Mouse (Mus musculus): ENCODE data around the gene Gfpt2. TPM values are rescaled to one million over a fixed set of nuclear protein-coding genes. Genes with fewer than 3 reads are reported as not detected.

Gfpt2 gene
- polyA plus RNA-seq, 1 experiment from 2014 or later = 4.9 TPM

GRCm38 (mm10) chr11:49842718-49843117 lies 48.7 kb downstream of the Gfpt2 start:
- Histone ChIP-seq H3K4me1 (ENCODE audit: control insufficient read depth, insufficient read depth, low read length) (peaks cover 8% of the 10 kb centered on the region), H3K9ac (replicated peaks; ENCODE audit: low read depth, low read length) (no peak overlapping the region), H3K4me2 (ENCODE audit: low read depth, low read length) (no peak overlapping the region), H3K27ac (ENCODE audit: low read depth, low read length) (no peak overlapping the region), H3K36me3 (ENCODE audit: control insufficient read depth, insufficient read depth, low read length) (no peaks in the 10 kb centered on the region), H3K27me3 (ENCODE audit: control insufficient read depth, insufficient read depth, low read length) (no peaks in the 10 kb centered on the region), H3K9me3 (ENCODE audit: control insufficient read depth, low read length) (no peaks in the 10 kb centered on the region), H3K4me3 (ENCODE audit: low read depth, low read length) (no peak overlapping the region)
- no peak for ATAC-seq (ENCODE audit: low read depth)
- 60% methylated on average over 3 of the region's 3 CpGs for WGBS

GRCm38 (mm10) chr11:49844311-49844710 lies 50.3 kb downstream of the Gfpt2 start:
- ATAC-seq (ENCODE audit: low read depth) = no peak
- no peak overlapping the region for H3K4me3 ChIP-seq (ENCODE audit: low read depth, low read length)
- H3K27me3 ChIP-seq (ENCODE audit: control insufficient read depth, insufficient read depth, low read length) = no peaks in the 10 kb centered on the region
- H3K27ac ChIP-seq (ENCODE audit: low read depth, low read length) = no peak overlapping the region
- no peaks in the 10 kb centered on the region for H3K36me3 ChIP-seq (ENCODE audit: control insufficient read depth, insufficient read depth, low read length)
- 95% methylated on average over 10 of the region's 10 CpGs for WGBS
- H3K4me2 ChIP-seq (ENCODE audit: low read depth, low read length) = no peak overlapping the region
- H3K4me1 ChIP-seq (ENCODE audit: control insufficient read depth, insufficient read depth, low read length) = peaks cover 19% of the 10 kb centered on the region
- no peak overlapping the region for H3K9ac ChIP-seq (replicated peaks; ENCODE audit: low read depth, low read length)
- no peaks in the 10 kb centered on the region for H3K9me3 ChIP-seq (ENCODE audit: control insufficient read depth, low read length)

GRCm38 (mm10) chr11:49844969-49845368 lies 51.0 kb downstream of the Gfpt2 start:
- H3K9ac ChIP-seq (replicated peaks; ENCODE audit: low read depth, low read length) = no peak overlapping the region
- H3K4me3 ChIP-seq (ENCODE audit: low read depth, low read length) = no peak overlapping the region
- H3K4me2 ChIP-seq (ENCODE audit: low read depth, low read length) = no peak overlapping the region
- no peak overlapping the region for H3K27ac ChIP-seq (ENCODE audit: low read depth, low read length)
- no peaks in the 10 kb centered on the region for H3K27me3 ChIP-seq (ENCODE audit: control insufficient read depth, insufficient read depth, low read length)
- 47% methylated on average over 3 of the region's 3 CpGs for WGBS
- H3K4me1 ChIP-seq (ENCODE audit: control insufficient read depth, insufficient read depth, low read length) = peaks cover 19% of the 10 kb centered on the region
- H3K36me3 ChIP-seq (ENCODE audit: control insufficient read depth, insufficient read depth, low read length) = no peaks in the 10 kb centered on the region
- no peaks in the 10 kb centered on the region for H3K9me3 ChIP-seq (ENCODE audit: control insufficient read depth, low read length)
- no peak for ATAC-seq (ENCODE audit: low read depth)

GRCm38 (mm10) chr11:49845958-49846357 lies 52.0 kb downstream of the Gfpt2 start:
- Histone ChIP-seq H3K4me3 (ENCODE audit: low read depth, low read length) (peak overlapping the region; percentile 96), H3K27ac (ENCODE audit: low read depth, low read length) (peak overlapping the region; percentile 83), H3K9ac (replicated peaks; ENCODE audit: low read depth, low read length) (peak overlapping the region; percentile 96), H3K4me1 (ENCODE audit: control insufficient read depth, insufficient read depth, low read length) (peaks cover 19% of the 10 kb centered on the region), H3K4me2 (ENCODE audit: low read depth, low read length) (peak overlapping the region; percentile 71), H3K36me3 (ENCODE audit: control insufficient read depth, insufficient read depth, low read length) (no peaks in the 10 kb centered on the region), H3K9me3 (ENCODE audit: control insufficient read depth, low read length) (no peaks in the 10 kb centered on the region), H3K27me3 (ENCODE audit: control insufficient read depth, insufficient read depth, low read length) (no peaks in the 10 kb centered on the region)
- peak; percentile 7 for ATAC-seq (ENCODE audit: low read depth)
- 36% methylated on average over 11 of the region's 11 CpGs for WGBS

- Histone ChIP-seq H3K9ac (replicated peaks; ENCODE audit: low read depth, low read length) (peak within 1 kb of the TSS; percentile 96), H3K4me2 (ENCODE audit: low read depth, low read length) (peak within 1 kb of the TSS; percentile 71), H3K4me1 (ENCODE audit: control insufficient read depth, insufficient read depth, low read length) (peaks cover 19% of the 10 kb centered on the region), H3K4me3 (ENCODE audit: low read depth, low read length) (peak within 1 kb of the TSS; percentile 96), H3K27me3 (ENCODE audit: control insufficient read depth, insufficient read depth, low read length) (no peaks in the 10 kb centered on the region), H3K27ac (ENCODE audit: low read depth, low read length) (peak within 1 kb of the TSS; percentile 83), H3K9me3 (ENCODE audit: control insufficient read depth, low read length) (no peaks in the 10 kb centered on the region), H3K36me3 (ENCODE audit: control insufficient read depth, insufficient read depth, low read length) (no peaks in the 10 kb centered on the region)
- peak; percentile 99 for ATAC-seq (ENCODE audit: low read depth)
- WGBS = under 1% methylated on average over 54 of the region's 68 CpGs
Measured at GRCm38 (mm10) chr11:49846401-49847070, 52.6 kb downstream of the Gfpt2 start, which contains the start of gene Mapk9. Gene Mapk9 (plus strand): TSS chr11:49846751.

GRCm38 (mm10) chr11:49847071-49847810 lies 53.3 kb downstream of the Gfpt2 start:
- no peaks in the 10 kb centered on the region for H3K27me3 ChIP-seq (ENCODE audit: control insufficient read depth, insufficient read depth, low read length)
- no peak; the same call in 1 of the 2 replicates for ATAC-seq (ENCODE audit: low read depth)
- no peaks in the 10 kb centered on the region for H3K36me3 ChIP-seq (ENCODE audit: control insufficient read depth, insufficient read depth, low read length)
- 10% methylated on average over 29 of the region's 29 CpGs for WGBS
- H3K4me2 ChIP-seq (ENCODE audit: low read depth, low read length) = peak overlapping the region; percentile 71
- H3K9ac ChIP-seq (replicated peaks; ENCODE audit: low read depth, low read length) = peak overlapping the region; percentile 96
- peak overlapping the region; percentile 96 for H3K4me3 ChIP-seq (ENCODE audit: low read depth, low read length)
- H3K9me3 ChIP-seq (ENCODE audit: control insufficient read depth, low read length) = no peaks in the 10 kb centered on the region
- peaks cover 19% of the 10 kb centered on the region for H3K4me1 ChIP-seq (ENCODE audit: control insufficient read depth, insufficient read depth, low read length)
- H3K27ac ChIP-seq (ENCODE audit: low read depth, low read length) = peak overlapping the region; percentile 83

- Histone ChIP-seq H3K4me2 (ENCODE audit: low read depth, low read length) (peak overlapping the region; percentile 71), H3K27ac (ENCODE audit: low read depth, low read length) (no peak overlapping the region), H3K9ac (replicated peaks; ENCODE audit: low read depth, low read length) (peak overlapping the region; percentile 96; the same call in 1 of the 2 replicates), H3K36me3 (ENCODE audit: control insufficient read depth, insufficient read depth, low read length) (no peaks in the 10 kb centered on the region), H3K4me1 (ENCODE audit: control insufficient read depth, insufficient read depth, low read length) (peaks cover 19% of the 10 kb centered on the region), H3K4me3 (ENCODE audit: low read depth, low read length) (peak overlapping the region; percentile 96), H3K27me3 (ENCODE audit: control insufficient read depth, insufficient read depth, low read length) (no peaks in the 10 kb centered on the region), H3K9me3 (ENCODE audit: control insufficient read depth, low read length) (no peaks in the 10 kb centered on the region)
- ATAC-seq (ENCODE audit: low read depth) = no peak
- WGBS = 81% methylated on average over 2 of the region's 2 CpGs
Measured at GRCm38 (mm10) chr11:49847811-49848078, 53.8 kb downstream of the Gfpt2 start.

GRCm38 (mm10) chr11:49848080-49848815 lies 54.3 kb downstream of the Gfpt2 start:
- Histone ChIP-seq H3K27ac (ENCODE audit: low read depth, low read length) (no peak overlapping the region), H3K4me3 (ENCODE audit: low read depth, low read length) (peak overlapping the region; percentile 96; the same call in 1 of the 2 replicates), H3K4me1 (ENCODE audit: control insufficient read depth, insufficient read depth, low read length) (peaks cover 19% of the 10 kb centered on the region), H3K4me2 (ENCODE audit: low read depth, low read length) (peak overlapping the region; percentile 71), H3K36me3 (ENCODE audit: control insufficient read depth, insufficient read depth, low read length) (no peaks in the 10 kb centered on the region), H3K9ac (replicated peaks; ENCODE audit: low read depth, low read length) (peak overlapping the region; percentile 26; the same call in 1 of the 2 replicates), H3K9me3 (ENCODE audit: control insufficient read depth, low read length) (no peaks in the 10 kb centered on the region), H3K27me3 (ENCODE audit: control insufficient read depth, insufficient read depth, low read length) (no peaks in the 10 kb centered on the region)
- no peak for ATAC-seq (ENCODE audit: low read depth)
- 65% methylated on average over 4 of the region's 4 CpGs for WGBS

- Histone ChIP-seq H3K4me1 (ENCODE audit: control insufficient read depth, insufficient read depth, low read length) (peaks cover 19% of the 10 kb centered on the region), H3K9me3 (ENCODE audit: control insufficient read depth, low read length) (no peaks in the 10 kb centered on the region), H3K27ac (ENCODE audit: low read depth, low read length) (no peak overlapping the region), H3K27me3 (ENCODE audit: control insufficient read depth, insufficient read depth, low read length) (no peaks in the 10 kb centered on the region), H3K36me3 (ENCODE audit: control insufficient read depth, insufficient read depth, low read length) (peaks cover 9% of the 10 kb centered on the region), H3K4me2 (ENCODE audit: low read depth, low read length) (no peak overlapping the region), H3K9ac (replicated peaks; ENCODE audit: low read depth, low read length) (no peak overlapping the region), H3K4me3 (ENCODE audit: low read depth, low read length) (no peak overlapping the region)
- no peak for ATAC-seq (ENCODE audit: low read depth)
- WGBS = 95% methylated on average over 7 of the region's 7 CpGs
Measured at GRCm38 (mm10) chr11:49850331-49850730, 56.4 kb downstream of the Gfpt2 start.
